Mouse (Mus musculus) liver, adult 2 months (tissue): ENCODE measurements around the gene B4galt1.

Experiments used
- CTCF ChIP-seq: fragments of 200-500 bp; IDR thresholded peaks from 2 replicates; pipeline ENCODE4 v1.5.1; 2011; ENCODE audit warnings: low read depth, low read length, control low read depth
- POLR2A ChIP-seq: fragments of 200-500 bp; IDR thresholded peaks from 2 replicates; pipeline ENCODE4 v1.6.1; 2011; ENCODE audit warnings: low read length, control low read depth; ENCODE audit not compliant: insufficient read depth; ENCODE audit errors: extremely low read depth

GRCm38 (mm10) chr4:40874151-40874600 lies 20.4 kb upstream of the B4galt1 start:
- TF ChIP-seq CTCF, result no peak
- no peak for TF ChIP-seq POLR2A
